Mouse (Mus musculus): ENCODE results near the gene Pet117. TPM values are rescaled to one million over a fixed set of nuclear protein-coding genes. Genes with fewer than 3 reads are reported as not detected.
"Not testable (repeated sequence)": the region's sequence is repeated elsewhere in the genome, so short reads cannot be mapped to it uniquely, and the experiment has no call there.

Gene Pet117
- polyA plus RNA-seq, 1 experiment from 2014 or later: 7.7 TPM

- H3K4me3 ChIP-seq; ATAC-seq (ENCODE audit: insufficient number of reproducible peaks, insufficient read depth, low FRiP score, low TSS enrichment, low read depth); H3K9me3 ChIP-seq; H3K27ac ChIP-seq; H3K9ac ChIP-seq; H3K4me2 ChIP-seq; H3K36me3 ChIP-seq; H3K4me1 ChIP-seq: not testable (repeated sequence)
- WGBS: 77% methylated on average over 6 of the region's 6 CpGs
- H3K27me3 ChIP-seq: peaks cover 26% of the 10 kb centered on the region
Measured at GRCm38 (mm10) chr2:144338149-144338548, 30.6 kb upstream of the Pet117 start.

GRCm38 (mm10) chr2:144343158-144343557 lies 25.6 kb upstream of the Pet117 start:
- Histone ChIP-seq H3K27ac (no peak overlapping the region), H3K36me3 (no peaks in the 10 kb centered on the region), H3K4me2 (no peak overlapping the region), H3K27me3 (no peaks in the 10 kb centered on the region), H3K4me3 (no peak overlapping the region), H3K9me3 (no peaks in the 10 kb centered on the region), H3K9ac (no peak overlapping the region), H3K4me1 (no peaks in the 10 kb centered on the region)
- ATAC-seq (ENCODE audit: insufficient number of reproducible peaks, insufficient read depth, low FRiP score, low TSS enrichment, low read depth): no peak
- WGBS: 73% methylated on average over 4 of the region's 4 CpGs

GRCm38 (mm10) chr2:144348525-144348924 lies 20.3 kb upstream of the Pet117 start:
- 55% methylated on average over 3 of the region's 3 CpGs for WGBS
- no peaks in the 10 kb centered on the region for H3K9me3 ChIP-seq
- no peak overlapping the region for H3K27ac ChIP-seq
- no peaks in the 10 kb centered on the region for H3K27me3 ChIP-seq
- no peak overlapping the region for H3K4me3 ChIP-seq
- H3K4me2 ChIP-seq: no peak overlapping the region
- H3K36me3 ChIP-seq: no peaks in the 10 kb centered on the region
- no peaks in the 10 kb centered on the region for H3K4me1 ChIP-seq
- no peak overlapping the region for H3K9ac ChIP-seq
- no peak for ATAC-seq (ENCODE audit: insufficient number of reproducible peaks, insufficient read depth, low FRiP score, low TSS enrichment, low read depth)

GRCm38 (mm10) chr2:144352843-144353242 lies 16.0 kb upstream of the Pet117 start:
- H3K27me3 ChIP-seq: no peaks in the 10 kb centered on the region
- no peak overlapping the region for H3K9ac ChIP-seq
- no peaks in the 10 kb centered on the region for H3K36me3 ChIP-seq
- no peak overlapping the region for H3K4me2 ChIP-seq
- ATAC-seq (ENCODE audit: insufficient number of reproducible peaks, insufficient read depth, low FRiP score, low TSS enrichment, low read depth): no peak
- H3K4me3 ChIP-seq: no peak overlapping the region
- 86% methylated on average over 11 of the region's 11 CpGs for WGBS
- no peak overlapping the region for H3K27ac ChIP-seq
- H3K9me3 ChIP-seq: no peaks in the 10 kb centered on the region
- H3K4me1 ChIP-seq: no peaks in the 10 kb centered on the region

GRCm38 (mm10) chr2:144369020-144369421 lies 225 bp downstream of the Pet117 start:
- Histone ChIP-seq H3K9ac (peak overlapping the region; percentile 92), H3K27me3 (no peaks in the 10 kb centered on the region), H3K4me3 (peak overlapping the region; percentile 92), H3K4me2 (peak overlapping the region; percentile 72), H3K27ac (peak overlapping the region; percentile 93), H3K4me1 (peaks cover 17% of the 10 kb centered on the region), H3K36me3 (peaks cover 14% of the 10 kb centered on the region), H3K9me3 (no peaks in the 10 kb centered on the region)
- WGBS: under 1% methylated on average over 43 of the region's 43 CpGs
- peak; percentile 74 for ATAC-seq (ENCODE audit: insufficient number of reproducible peaks, insufficient read depth, low FRiP score, low TSS enrichment, low read depth)

GRCm38 (mm10) chr2:144369511-144369910 lies 715 bp downstream of the Pet117 start:
- peak overlapping the region; percentile 93 for H3K27ac ChIP-seq
- H3K36me3 ChIP-seq: peaks cover 19% of the 10 kb centered on the region
- H3K4me2 ChIP-seq: peak overlapping the region; percentile 72
- H3K9me3 ChIP-seq: no peaks in the 10 kb centered on the region
- under 1% methylated on average over 12 of the region's 12 CpGs for WGBS
- no peak for ATAC-seq (ENCODE audit: insufficient number of reproducible peaks, insufficient read depth, low FRiP score, low TSS enrichment, low read depth)
- peak overlapping the region; percentile 92 for H3K9ac ChIP-seq
- no peaks in the 10 kb centered on the region for H3K27me3 ChIP-seq
- peak overlapping the region; percentile 92 for H3K4me3 ChIP-seq
- peaks cover 17% of the 10 kb centered on the region for H3K4me1 ChIP-seq

GRCm38 (mm10) chr2:144371566-144371965 lies 2.8 kb downstream of the Pet117 start:
- Histone ChIP-seq H3K27ac (no peak overlapping the region), H3K9ac (no peak overlapping the region), H3K4me2 (no peak overlapping the region), H3K4me3 (no peak overlapping the region), H3K9me3 (no peaks in the 10 kb centered on the region), H3K27me3 (no peaks in the 10 kb centered on the region), H3K36me3 (peaks cover 36% of the 10 kb centered on the region), H3K4me1 (peaks cover 17% of the 10 kb centered on the region)
- ATAC-seq (ENCODE audit: insufficient number of reproducible peaks, insufficient read depth, low FRiP score, low TSS enrichment, low read depth): no peak
- WGBS: 89% methylated on average over 4 of the region's 4 CpGs

GRCm38 (mm10) chr2:144373063-144373462 lies 4.3 kb downstream of the Pet117 start:
- 94% methylated on average over 9 of the region's 9 CpGs for WGBS
- Histone ChIP-seq H3K4me3 (no peak overlapping the region), H3K27ac (no peak overlapping the region), H3K9ac (no peak overlapping the region), H3K36me3 (peaks cover 50% of the 10 kb centered on the region), H3K4me1 (peaks cover 17% of the 10 kb centered on the region), H3K27me3 (no peaks in the 10 kb centered on the region), H3K9me3 (no peaks in the 10 kb centered on the region), H3K4me2 (no peak overlapping the region)
- no peak for ATAC-seq (ENCODE audit: insufficient number of reproducible peaks, insufficient read depth, low FRiP score, low TSS enrichment, low read depth)

GRCm38 (mm10) chr2:144375063-144375703 lies 6.4 kb downstream of the Pet117 start:
- ATAC-seq (ENCODE audit: insufficient number of reproducible peaks, insufficient read depth, low FRiP score, low TSS enrichment, low read depth): no peak

GRCm38 (mm10) chr2:144381293-144381692 lies 12.5 kb downstream of the Pet117 start:
- no peaks in the 10 kb centered on the region for H3K9me3 ChIP-seq
- peaks cover 97% of the 10 kb centered on the region for H3K36me3 ChIP-seq
- 78% methylated on average over 3 of the region's 3 CpGs for WGBS
- H3K27ac ChIP-seq: no peak overlapping the region
- H3K4me3 ChIP-seq: no peak overlapping the region
- ATAC-seq (ENCODE audit: insufficient number of reproducible peaks, insufficient read depth, low FRiP score, low TSS enrichment, low read depth): no peak
- H3K9ac ChIP-seq: no peak overlapping the region
- H3K4me2 ChIP-seq: no peak overlapping the region
- H3K27me3 ChIP-seq: no peaks in the 10 kb centered on the region
- H3K4me1 ChIP-seq: no peaks in the 10 kb centered on the region

More at GRCm38 (mm10) chr2:144375063-144375703, 6.4 kb downstream of the Pet117 start:
- no peaks in the 10 kb centered on the region for H3K9me3 ChIP-seq
- 81% methylated on average over 10 of the region's 10 CpGs for WGBS
- no peak overlapping the region for H3K4me3 ChIP-seq
- H3K27me3 ChIP-seq: no peaks in the 10 kb centered on the region
- peaks cover 9% of the 10 kb centered on the region for H3K4me1 ChIP-seq
- H3K9ac ChIP-seq: 0 out of 2 replicates have a peak overlapping the region, but pooled peaks have one; percentile 6
- H3K27ac ChIP-seq: no peak overlapping the region
- H3K36me3 ChIP-seq: peaks cover 71% of the 10 kb centered on the region
- no peak overlapping the region for H3K4me2 ChIP-seq

GRCm38 (mm10) chr2:144381741-144382140 lies 12.9 kb downstream of the Pet117 start:
- H3K27ac ChIP-seq: no peak overlapping the region
- WGBS: 94% methylated on average over 4 of the region's 4 CpGs
- H3K9ac ChIP-seq: no peak overlapping the region
- H3K4me2 ChIP-seq: no peak overlapping the region
- H3K9me3 ChIP-seq: no peaks in the 10 kb centered on the region
- H3K36me3 ChIP-seq: peaks cover 93% of the 10 kb centered on the region
- H3K4me3 ChIP-seq: no peak overlapping the region
- H3K4me1 ChIP-seq: no peaks in the 10 kb centered on the region
- H3K27me3 ChIP-seq: no peaks in the 10 kb centered on the region
- ATAC-seq (ENCODE audit: insufficient number of reproducible peaks, insufficient read depth, low FRiP score, low TSS enrichment, low read depth): no peak

- Histone ChIP-seq H3K9me3 (no peaks in the 10 kb centered on the region), H3K4me3 (no peak overlapping the region), H3K27me3 (no peaks in the 10 kb centered on the region), H3K27ac (no peak overlapping the region), H3K4me2 (no peak overlapping the region), H3K9ac (no peak overlapping the region), H3K36me3 (peaks cover 86% of the 10 kb centered on the region), H3K4me1 (no peaks in the 10 kb centered on the region)
- no peak for ATAC-seq (ENCODE audit: insufficient number of reproducible peaks, insufficient read depth, low FRiP score, low TSS enrichment, low read depth)
- WGBS: 84% methylated on average over 7 of the region's 7 CpGs
Measured at GRCm38 (mm10) chr2:144382624-144383138, 13.9 kb downstream of the Pet117 start.

All from embryonic facial prominence, embryonic 13.5 days (tissue).